Mouse (Mus musculus): ENCODE data around the gene M6pr. TPM values are rescaled to one million over a fixed set of nuclear protein-coding genes. Genes with fewer than 3 reads are reported as not detected.
A peak's percentile ranks its signal among the peaks of the same experiment; 100 is the strongest.
"Not testable (repeated sequence)": the region's sequence is repeated elsewhere in the genome, so short reads cannot be mapped to it uniquely, and the experiment has no call there.

M6pr gene
- total and polyA plus RNA-seq, 2 experiments from 2014 or later, result 44.0 to 47.2 TPM

- Histone ChIP-seq H3K9me3 (ENCODE audit: low read length) (no peaks in the 10 kb centered on the region), H3K27ac (ENCODE audit: low read depth, low read length) (no peak overlapping the region), H3K4me2 (ENCODE audit: low read depth, low read length, poor library complexity, severe bottlenecking) (no peak overlapping the region), H3K9ac (replicated peaks; ENCODE audit: low read length, poor library complexity, severe bottlenecking) (no peak overlapping the region), H3K4me1 (ENCODE audit: insufficient read depth, low read length) (no peaks in the 10 kb centered on the region; the same call in 1 of the 2 replicates), H3K27me3 (ENCODE audit: insufficient read depth, low read length) (no peaks in the 10 kb centered on the region), H3K36me3 (ENCODE audit: insufficient read depth, low read length) (no peaks in the 10 kb centered on the region), H3K4me3 (ENCODE audit: low read depth, low read length) (no peak overlapping the region)
- DNase-seq (ENCODE audit: low spot score), result no peak
- no peak for TF ChIP-seq CTCF (IDR thresholded peaks at IDR 0.05)
- ATAC-seq (ENCODE audit: low FRiP score), result no peak
- 90% methylated on average over 6 of the region's 6 CpGs for WGBS
Measured at GRCm38 (mm10) chr6:122345731-122346130, 37.2 kb downstream of the M6pr start.

GRCm38 (mm10) chr6:122346399-122346798 lies 37.9 kb downstream of the M6pr start:
- no peak for DNase-seq (ENCODE audit: low spot score)
- no peak for TF ChIP-seq CTCF (IDR thresholded peaks at IDR 0.05)
- Histone ChIP-seq H3K9me3 (ENCODE audit: low read length) (no peaks in the 10 kb centered on the region), H3K4me3 (ENCODE audit: low read depth, low read length) (no peak overlapping the region), H3K4me1 (ENCODE audit: insufficient read depth, low read length) (no peaks in the 10 kb centered on the region), H3K27me3 (ENCODE audit: insufficient read depth, low read length) (no peaks in the 10 kb centered on the region), H3K4me2 (ENCODE audit: low read depth, low read length, poor library complexity, severe bottlenecking) (no peak overlapping the region), H3K36me3 (ENCODE audit: insufficient read depth, low read length) (no peaks in the 10 kb centered on the region), H3K27ac (ENCODE audit: low read depth, low read length) (no peak overlapping the region), H3K9ac (replicated peaks; ENCODE audit: low read length, poor library complexity, severe bottlenecking) (no peak overlapping the region)
- no peak for ATAC-seq (ENCODE audit: low FRiP score)
- WGBS, result 87% methylated on average over 5 of the region's 7 CpGs

- H3K27me3 ChIP-seq (ENCODE audit: insufficient read depth, low read length); ATAC-seq (ENCODE audit: low FRiP score); H3K9ac ChIP-seq (replicated peaks; ENCODE audit: low read length, poor library complexity, severe bottlenecking); H3K9me3 ChIP-seq (ENCODE audit: low read length); H3K36me3 ChIP-seq (ENCODE audit: insufficient read depth, low read length); H3K4me3 ChIP-seq (ENCODE audit: low read depth, low read length); H3K4me1 ChIP-seq (ENCODE audit: insufficient read depth, low read length); H3K4me2 ChIP-seq (ENCODE audit: low read depth, low read length, poor library complexity, severe bottlenecking); DNase-seq (ENCODE audit: low spot score); H3K27ac ChIP-seq (ENCODE audit: low read depth, low read length): not testable (repeated sequence)
- 77% methylated on average over 1 of the region's 1 CpGs for WGBS
Measured at GRCm38 (mm10) chr6:122347326-122347725, 38.8 kb downstream of the M6pr start.

GRCm38 (mm10) chr6:122355909-122356308 lies 47.4 kb downstream of the M6pr start:
- 62% methylated on average over 9 of the region's 9 CpGs for WGBS
- H3K9me3 ChIP-seq (ENCODE audit: low read length), result no peaks in the 10 kb centered on the region
- H3K4me1 ChIP-seq (ENCODE audit: insufficient read depth, low read length), result no peaks in the 10 kb centered on the region
- H3K4me3 ChIP-seq (ENCODE audit: low read depth, low read length), result no peak overlapping the region
- TF ChIP-seq CTCF (IDR thresholded peaks at IDR 0.05), result no peak
- ATAC-seq (ENCODE audit: low FRiP score) (no peak), DNase-seq (ENCODE audit: low spot score) (no peak)
- no peaks in the 10 kb centered on the region for H3K27me3 ChIP-seq (ENCODE audit: insufficient read depth, low read length)
- H3K9ac ChIP-seq (replicated peaks; ENCODE audit: low read length, poor library complexity, severe bottlenecking), result no peak overlapping the region
- H3K27ac ChIP-seq (ENCODE audit: low read depth, low read length), result no peak overlapping the region
- no peak overlapping the region for H3K4me2 ChIP-seq (ENCODE audit: low read depth, low read length, poor library complexity, severe bottlenecking)
- no peaks in the 10 kb centered on the region for H3K36me3 ChIP-seq (ENCODE audit: insufficient read depth, low read length)

GRCm38 (mm10) chr6:122357089-122357488 lies 48.6 kb downstream of the M6pr start:
- no peaks in the 10 kb centered on the region for H3K27me3 ChIP-seq (ENCODE audit: insufficient read depth, low read length)
- ATAC-seq (ENCODE audit: low FRiP score), result no peak
- WGBS, result 82% methylated on average over 1 of the region's 1 CpGs
- no peak overlapping the region for H3K27ac ChIP-seq (ENCODE audit: low read depth, low read length)
- no peak for DNase-seq (ENCODE audit: low spot score)
- no peak overlapping the region for H3K4me3 ChIP-seq (ENCODE audit: low read depth, low read length)
- TF ChIP-seq CTCF (IDR thresholded peaks at IDR 0.05), result no peak
- H3K9ac ChIP-seq (replicated peaks; ENCODE audit: low read length, poor library complexity, severe bottlenecking), result no peak overlapping the region
- H3K36me3 ChIP-seq (ENCODE audit: insufficient read depth, low read length), result no peaks in the 10 kb centered on the region
- H3K4me1 ChIP-seq (ENCODE audit: insufficient read depth, low read length), result no peaks in the 10 kb centered on the region
- H3K4me2 ChIP-seq (ENCODE audit: low read depth, low read length, poor library complexity, severe bottlenecking), result no peak overlapping the region
- H3K9me3 ChIP-seq (ENCODE audit: low read length), result no peaks in the 10 kb centered on the region

GRCm38 (mm10) chr6:122365706-122366105 lies 57.2 kb downstream of the M6pr start:
- no peak overlapping the region for H3K27ac ChIP-seq (ENCODE audit: low read depth, low read length)
- no peaks in the 10 kb centered on the region for H3K4me1 ChIP-seq (ENCODE audit: insufficient read depth, low read length)
- H3K4me2 ChIP-seq (ENCODE audit: low read depth, low read length, poor library complexity, severe bottlenecking), result no peak overlapping the region
- no peaks in the 10 kb centered on the region for H3K9me3 ChIP-seq (ENCODE audit: low read length)
- ATAC-seq (ENCODE audit: low FRiP score) (peak; percentile 68; the same call in 1 of the 2 replicates), DNase-seq (ENCODE audit: low spot score) (no peak)
- H3K4me3 ChIP-seq (ENCODE audit: low read depth, low read length), result no peak overlapping the region
- H3K9ac ChIP-seq (replicated peaks; ENCODE audit: low read length, poor library complexity, severe bottlenecking), result no peak overlapping the region
- H3K27me3 ChIP-seq (ENCODE audit: insufficient read depth, low read length), result no peaks in the 10 kb centered on the region
- no peaks in the 10 kb centered on the region for H3K36me3 ChIP-seq (ENCODE audit: insufficient read depth, low read length)
- TF ChIP-seq CTCF (IDR thresholded peaks at IDR 0.05), result no peak
- 47% methylated on average over 3 of the region's 3 CpGs for WGBS

Measured in midbrain, postnatal 0 days (tissue).